ENCODE assay signal across 8 mouse cellular contexts in the genomic region with DNA sequence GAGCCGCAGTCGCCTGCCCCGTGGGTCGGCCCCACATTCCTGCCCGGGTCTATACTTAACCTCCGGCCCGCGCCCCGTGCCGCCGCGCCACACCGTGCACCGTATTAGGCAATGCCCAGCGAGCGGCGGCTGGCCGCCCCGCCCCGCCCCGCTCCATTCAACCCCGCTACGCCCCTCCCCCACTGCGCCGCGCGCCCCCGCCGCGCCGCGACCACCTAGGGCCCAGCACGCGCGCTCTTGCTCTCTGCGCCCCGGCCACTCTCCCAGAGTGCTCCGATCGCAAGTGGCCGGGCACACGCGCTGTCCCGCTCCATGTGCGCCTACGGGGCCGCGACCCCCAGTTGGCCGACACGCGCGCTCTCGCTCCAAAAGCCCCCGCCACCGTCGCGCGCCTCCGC. TPM values are rescaled to one million over a fixed set of nuclear protein-coding genes. Genes with fewer than 3 reads are reported as not detected.
DNase-seq lines count a peak whose midpoint lies in the region; ATAC-seq and TF ChIP-seq lines count a peak whose summit lies in the region.

No protein-coding gene starts in this region.

- peaks cover 38% of the 10 kb centered on the region for H3K79me3 ChIP-seq in C2C12 (ENCODE audit: low read depth)

- no peaks in the 10 kb centered on the region for H3K36me3 ChIP-seq in C2C12 (ENCODE audit: control insufficient read depth, insufficient read depth)
- H3K36me3 ChIP-seq in embryonic facial prominence, embryonic 15.5 days, result no peaks in the 10 kb centered on the region
- H3K36me3 ChIP-seq in heart, embryonic 12.5 days, result no peaks in the 10 kb centered on the region
- no peaks in the 10 kb centered on the region for H3K36me3 ChIP-seq in kidney, embryonic 14.5 days (ENCODE audit: control insufficient read depth, insufficient read depth, low read length)

- peaks cover 43% of the 10 kb centered on the region for H3K79me2 ChIP-seq in C2C12 (ENCODE audit: control insufficient read depth, insufficient read depth)

- peak overlapping the region; percentile 83 for H3K27ac ChIP-seq in embryonic facial prominence, embryonic 15.5 days (replicated peaks)
- H3K27ac ChIP-seq in heart, embryonic 12.5 days (ENCODE audit: poor library complexity, severe bottlenecking), result peak overlapping the region; percentile 97
- peak overlapping the region; percentile 60 for H3K27ac ChIP-seq in kidney, embryonic 14.5 days (ENCODE audit: low read depth, low read length)

- peaks cover 9% of the 10 kb centered on the region for H3K4me1 ChIP-seq in embryonic facial prominence, embryonic 15.5 days
- peaks cover 17% of the 10 kb centered on the region for H3K4me1 ChIP-seq in heart, embryonic 12.5 days (replicated peaks)
- H3K4me1 ChIP-seq in kidney, embryonic 14.5 days (ENCODE audit: control insufficient read depth, insufficient read depth, low read length), result no peaks in the 10 kb centered on the region

- H3K4me3 ChIP-seq in C2C12 (ENCODE audit: insufficient read depth, poor library complexity, severe bottlenecking), result peak overlapping the region; percentile 81
- H3K4me3 ChIP-seq in embryonic facial prominence, embryonic 15.5 days (replicated peaks), result peak overlapping the region; percentile 81
- H3K4me3 ChIP-seq in heart, embryonic 12.5 days, result peak overlapping the region; percentile 79
- peak overlapping the region; percentile 60 for H3K4me3 ChIP-seq in kidney, embryonic 14.5 days (ENCODE audit: low read length)

- peak overlapping the region; percentile 83 for H3K4me2 ChIP-seq in embryonic facial prominence, embryonic 15.5 days (replicated peaks)
- H3K4me2 ChIP-seq in heart, embryonic 12.5 days, result peak overlapping the region; percentile 72
- H3K4me2 ChIP-seq in kidney, embryonic 14.5 days (replicated peaks; ENCODE audit: low read depth, low read length), result peak overlapping the region; percentile 74

- H3K9ac ChIP-seq in embryonic facial prominence, embryonic 15.5 days, result peak overlapping the region; percentile 62
- peak overlapping the region; percentile 84 for H3K9ac ChIP-seq in heart, embryonic 12.5 days
- peak overlapping the region; percentile 61 for H3K9ac ChIP-seq in kidney, embryonic 14.5 days (ENCODE audit: low read depth, low read length)

- H3K27me3 ChIP-seq in C2C12 (ENCODE audit: control insufficient read depth, insufficient read depth, insufficient read length), result no peaks in the 10 kb centered on the region
- no peaks in the 10 kb centered on the region for H3K27me3 ChIP-seq in embryonic facial prominence, embryonic 15.5 days
- no peaks in the 10 kb centered on the region for H3K27me3 ChIP-seq in heart, embryonic 12.5 days (replicated peaks)
- H3K27me3 ChIP-seq in kidney, embryonic 14.5 days (ENCODE audit: control insufficient read depth, insufficient read depth, low read length), result no peaks in the 10 kb centered on the region

- peak; percentile 80 for DNase-seq in adrenal gland, adult 2 months
- DNase-seq in lung, postnatal 10 days, result peak; percentile 77
- peak; percentile 46 for DNase-seq in ovary, postnatal 14 days (ENCODE audit: low spot score)
- peak; percentile 84 for DNase-seq in yolk sac, embryonic 10.5 days (ENCODE audit: low spot score)

- H3ac ChIP-seq in C2C12 (ENCODE audit: control insufficient read depth, insufficient read length, low read depth), result peak overlapping the region; percentile 84

- no peaks in the 10 kb centered on the region for H3K9me3 ChIP-seq in embryonic facial prominence, embryonic 15.5 days (replicated peaks)
- no peaks in the 10 kb centered on the region for H3K9me3 ChIP-seq in heart, embryonic 12.5 days (replicated peaks)
- H3K9me3 ChIP-seq in kidney, embryonic 14.5 days (ENCODE audit: control insufficient read depth, low read length), result no peaks in the 10 kb centered on the region

- peak; percentile 90 for ATAC-seq in embryonic facial prominence, embryonic 15.5 days (ENCODE audit: insufficient number of reproducible peaks, low FRiP score, low TSS enrichment, low read depth)
- peak; percentile 91 for ATAC-seq in heart, embryonic 12.5 days (ENCODE audit: insufficient number of reproducible peaks, low FRiP score)
- ATAC-seq in kidney, embryonic 14.5 days (ENCODE audit: low FRiP score, low TSS enrichment), result peak; percentile 93

- TF ChIP-seq CTCF in C2C12 (IDR thresholded peaks at IDR 0.05; ENCODE audit: control insufficient read depth, insufficient read depth, insufficient read length), result no peak

- WGBS in embryonic facial prominence, embryonic 15.5 days, result under 1% methylated on average over 56 of the region's 58 CpGs
- under 1% methylated on average over 44 of the region's 58 CpGs for WGBS in heart, embryonic 12.5 days
- WGBS in kidney, embryonic 14.5 days, result under 1% methylated on average over 43 of the region's 58 CpGs

TF ChIP-seq in C2C12, 6 proteins besides CTCF, POLR2A, EP300 and RAD21:
- TF ChIP-seq MYOG (IDR thresholded peaks at IDR 0.05; ENCODE audit: control insufficient read depth, extremely low read depth, insufficient read length) (no peak), CEBPB (IDR thresholded peaks at IDR 0.05; ENCODE audit: low read depth) (peak; percentile 31)

RNA-seq across cellular contexts. Expression of gene Hacd1, which starts 0.8 kb away (rescaled TPM):
- 95.0 TPM for polyA plus RNA-seq in C2C12 (2012; fragmentation: generic; extraction: Trizol)
- total RNA-seq in adrenal gland, adult 2 months (2021), result 10 to 100 TPM; 23.3 to 35.1 TPM
- polyA plus RNA-seq in adrenal gland, adult 2 months (2012; rRNA removed), result 37.2 and 41.8 TPM in 2 replicates
- 71.5 and 76.8 TPM in 2 replicates for polyA plus RNA-seq in embryonic facial prominence, embryonic 15.5 days (2015; fragmentation: Nextera tagmentation; extraction: Ambion mirVana)
- 236 and 238 TPM in 2 replicates for polyA plus RNA-seq in heart, embryonic 12.5 days (2016; fragmentation: Nextera tagmentation; extraction: Ambion mirVana)
- polyA plus RNA-seq in kidney, embryonic 14.5 days (2014; fragmentation: Nextera tagmentation; extraction: Ambion mirVana), result 52.1 and 59.0 TPM in 2 replicates

RNA-seq across cellular contexts. Expression of gene Stam, which starts 18.7 kb away (rescaled TPM):
- polyA plus RNA-seq in C2C12 (2012; fragmentation: generic; extraction: Trizol), result 14.5 TPM
- 10 to 100 TPM; 49.0 to 52.6 TPM for total RNA-seq in adrenal gland, adult 2 months (2021)
- polyA plus RNA-seq in adrenal gland, adult 2 months (2012; rRNA removed), result 19.4 and 30.4 TPM in 2 replicates
- polyA plus RNA-seq in embryonic facial prominence, embryonic 15.5 days (2015; fragmentation: Nextera tagmentation; extraction: Ambion mirVana), result 74.2 and 76.0 TPM in 2 replicates
- polyA plus RNA-seq in heart, embryonic 12.5 days (2016; fragmentation: Nextera tagmentation; extraction: Ambion mirVana), result 59.5 and 63.1 TPM in 2 replicates
- 61.4 and 64.7 TPM in 2 replicates for polyA plus RNA-seq in kidney, embryonic 14.5 days (2014; fragmentation: Nextera tagmentation; extraction: Ambion mirVana)

Comparison
In these comparisons a context has a peak if more than half of its experiments do, and no peak if none do; other contexts are left out.
1. Peak in every context shown above with its lines: DNase-seq, ATAC-seq, H3K4me3 ChIP-seq and H3K27ac ChIP-seq.